Mouse (Mus musculus) thymus, postnatal 14 days (tissue): ENCODE results near the gene H2afy2.

ENCODE experiments used
- DNase-seq: peaks from one replicate; pipeline ENCODE4 v3.0.0; 2021

Gene H2afy2

DNA sequence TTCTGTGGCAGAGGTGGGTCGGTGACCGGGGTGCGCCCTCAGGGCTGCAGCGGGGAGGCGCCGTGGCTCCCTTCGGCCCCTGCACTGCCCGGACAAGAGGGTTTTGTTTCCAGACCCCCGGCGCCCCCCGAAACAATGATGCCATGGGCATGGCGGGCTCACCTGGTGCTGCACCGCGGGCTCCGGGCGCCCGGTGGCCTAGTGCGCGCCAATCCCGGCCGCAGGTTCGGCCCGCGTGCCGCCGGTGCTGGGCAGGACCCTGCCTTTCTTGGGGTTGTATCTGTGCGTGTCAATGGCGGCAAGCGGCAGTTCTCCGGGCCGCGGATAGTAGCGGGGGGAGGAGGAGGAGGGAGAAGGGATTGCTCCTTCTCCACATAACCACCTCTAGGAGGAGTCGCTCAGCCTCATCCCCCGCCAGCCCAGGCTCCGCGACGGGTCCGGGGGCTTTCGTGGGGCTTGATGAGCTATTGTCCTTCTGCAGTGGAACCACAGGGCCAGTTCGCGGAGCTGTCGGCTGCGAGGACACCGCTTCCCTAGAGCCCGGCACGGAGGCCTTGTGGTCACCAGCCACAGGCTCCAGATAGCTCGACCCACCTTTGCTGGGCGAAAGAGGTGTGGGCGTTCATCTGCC lies at the start of gene H2afy2:
Gene H2afy2 (minus strand): TSS at position 527 of the 631 bp plus-strand sequence.
- DNase-seq = peak; percentile 19

DNA sequence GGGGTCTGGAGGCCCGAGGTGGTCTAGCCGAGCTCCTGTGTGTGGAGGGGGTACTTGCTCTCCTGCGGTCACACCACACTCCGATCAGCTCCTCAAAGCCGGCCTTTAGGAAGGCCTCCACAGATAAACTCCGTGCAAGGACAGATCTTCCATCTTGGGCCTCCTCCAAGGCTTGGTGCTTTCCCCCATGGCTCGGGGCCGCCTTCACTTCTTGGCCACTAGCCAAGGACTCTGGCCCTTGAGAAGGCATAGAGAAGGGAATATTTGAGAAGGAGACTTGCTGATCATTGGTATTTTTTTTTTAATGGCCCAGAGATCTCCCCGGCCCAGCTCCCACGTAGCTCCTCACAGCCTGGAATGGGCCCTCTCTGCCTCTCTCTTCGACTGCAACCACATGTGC lies 48.8 kb upstream of the H2afy2 start:
- DNase-seq = no peak

DNA sequence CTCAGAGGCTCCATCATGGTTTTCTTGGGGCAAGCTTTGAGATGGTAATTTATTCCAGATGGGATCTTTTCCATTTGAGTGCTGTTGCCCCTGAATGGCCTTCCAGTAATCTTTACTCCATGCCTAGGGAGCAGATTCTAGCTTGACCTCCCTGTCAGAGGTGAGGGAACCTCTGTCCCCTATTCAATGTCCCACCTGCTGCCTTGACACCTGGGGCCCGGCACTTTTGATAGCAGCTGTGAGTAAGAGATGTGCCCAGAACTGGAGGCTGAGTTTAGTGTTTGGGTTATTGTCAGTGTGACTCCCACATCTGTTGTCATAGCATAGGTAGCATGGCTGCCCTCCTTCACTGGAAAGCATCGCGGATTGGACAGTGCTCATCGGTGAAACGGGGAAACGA lies 47.8 kb upstream of the H2afy2 start:
- DNase-seq = no peak

DNA sequence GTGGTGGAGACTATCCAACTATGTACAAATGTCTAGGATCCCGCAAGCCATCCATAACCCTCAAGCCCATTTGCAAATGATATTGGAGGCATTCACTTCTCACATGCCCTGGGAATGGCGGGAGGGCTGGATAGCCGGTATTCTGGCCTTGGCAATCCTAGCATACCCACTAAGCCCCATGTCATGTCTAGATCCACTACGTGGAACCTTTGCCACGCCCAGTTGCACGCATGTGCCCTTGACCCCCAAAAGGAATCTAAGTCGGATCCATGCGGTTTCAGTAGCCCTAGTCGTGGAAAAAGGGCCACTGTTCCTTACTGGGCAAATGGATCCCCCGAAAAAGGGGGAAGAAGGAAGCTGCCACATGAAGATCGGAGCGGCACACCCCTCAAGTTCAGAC lies 47.3 kb upstream of the H2afy2 start:
- DNase-seq = no peak

DNA sequence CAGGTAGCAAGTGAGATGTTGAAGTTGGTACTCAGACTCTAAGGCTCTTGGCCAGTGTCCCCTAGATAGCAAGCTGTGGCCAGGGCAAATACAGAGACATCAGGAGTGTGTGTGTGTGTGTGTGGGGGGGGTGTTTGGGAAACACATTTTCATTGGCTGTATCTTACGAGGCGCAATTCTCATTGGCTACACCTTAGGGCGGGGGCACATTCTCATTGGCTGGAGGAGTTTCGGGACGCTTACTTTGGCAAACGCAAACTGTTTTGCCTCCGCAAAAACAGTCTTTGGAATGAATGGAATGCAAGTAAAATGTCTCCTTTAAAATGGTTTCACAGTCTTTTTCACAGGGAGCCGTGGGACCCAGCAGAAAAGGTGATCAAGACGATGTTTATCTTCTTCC lies 46.9 kb upstream of the H2afy2 start:
- no peak for DNase-seq

DNA sequence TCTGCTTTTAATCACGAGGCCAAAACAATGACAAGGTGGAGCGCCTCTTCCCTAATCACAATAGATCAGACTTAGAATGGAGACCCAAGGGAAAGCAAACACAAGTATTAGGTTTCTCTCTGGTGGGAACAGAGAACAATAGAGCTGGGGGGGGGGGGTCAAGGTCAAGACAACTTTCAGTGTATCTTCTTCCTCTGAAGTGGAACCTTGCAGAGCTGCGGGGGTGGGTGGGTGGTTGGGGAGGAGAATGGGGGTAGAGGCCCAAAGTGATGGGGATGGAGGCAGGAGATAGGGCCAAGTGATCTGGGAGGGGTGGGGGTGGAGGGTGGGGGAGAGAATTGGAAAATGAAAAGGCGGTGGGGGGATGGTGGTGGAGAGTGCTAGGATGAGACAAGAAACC lies 45.1 kb upstream of the H2afy2 start:
- DNase-seq = no peak

DNA sequence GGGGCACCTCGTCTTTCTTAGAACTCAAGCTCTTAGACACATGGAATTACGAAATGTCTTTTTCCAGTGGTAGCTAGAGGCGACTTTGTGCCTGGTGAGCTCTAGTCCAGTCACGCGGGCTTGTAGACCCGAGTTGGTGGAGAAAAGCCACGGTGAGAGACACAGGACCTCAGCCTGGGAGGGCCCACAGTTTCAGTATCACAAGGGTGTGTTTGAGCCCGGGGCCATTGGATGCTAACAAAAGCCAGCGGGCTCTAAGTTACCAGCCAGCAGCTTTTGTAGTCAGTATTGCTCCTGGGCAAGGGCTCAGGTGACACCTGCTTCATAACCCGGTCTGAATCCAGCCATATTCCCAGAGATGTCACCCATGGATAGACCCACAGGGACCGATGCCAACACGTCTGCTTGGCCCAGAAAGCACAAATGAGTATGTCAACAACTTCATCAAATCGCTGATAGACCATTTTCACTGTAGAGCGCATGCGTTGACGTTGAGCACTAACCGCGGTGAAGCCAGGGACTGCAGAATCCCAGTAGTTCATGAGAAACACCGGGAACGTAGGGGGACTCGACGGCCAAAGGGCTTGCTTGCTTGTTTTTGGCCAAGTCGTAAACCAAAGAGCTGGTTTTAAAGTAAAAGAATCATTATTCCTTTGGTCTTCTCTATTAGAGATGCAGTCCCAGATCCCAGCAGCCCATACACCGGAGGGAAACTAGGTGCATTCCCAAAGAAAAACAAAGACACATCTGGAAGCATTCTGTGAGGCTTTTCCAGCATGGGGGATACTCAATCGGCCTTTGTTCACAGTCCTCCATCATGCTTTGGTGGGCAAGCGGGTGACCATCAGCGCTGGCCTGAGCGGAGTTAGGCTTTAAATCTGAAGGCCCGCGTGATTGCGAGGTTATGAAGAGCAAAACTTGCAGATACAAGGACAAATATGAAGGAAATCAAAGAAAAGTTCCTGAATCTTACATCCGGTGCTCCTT lies 44.3 kb upstream of the H2afy2 start:
- no peak for DNase-seq

DNA sequence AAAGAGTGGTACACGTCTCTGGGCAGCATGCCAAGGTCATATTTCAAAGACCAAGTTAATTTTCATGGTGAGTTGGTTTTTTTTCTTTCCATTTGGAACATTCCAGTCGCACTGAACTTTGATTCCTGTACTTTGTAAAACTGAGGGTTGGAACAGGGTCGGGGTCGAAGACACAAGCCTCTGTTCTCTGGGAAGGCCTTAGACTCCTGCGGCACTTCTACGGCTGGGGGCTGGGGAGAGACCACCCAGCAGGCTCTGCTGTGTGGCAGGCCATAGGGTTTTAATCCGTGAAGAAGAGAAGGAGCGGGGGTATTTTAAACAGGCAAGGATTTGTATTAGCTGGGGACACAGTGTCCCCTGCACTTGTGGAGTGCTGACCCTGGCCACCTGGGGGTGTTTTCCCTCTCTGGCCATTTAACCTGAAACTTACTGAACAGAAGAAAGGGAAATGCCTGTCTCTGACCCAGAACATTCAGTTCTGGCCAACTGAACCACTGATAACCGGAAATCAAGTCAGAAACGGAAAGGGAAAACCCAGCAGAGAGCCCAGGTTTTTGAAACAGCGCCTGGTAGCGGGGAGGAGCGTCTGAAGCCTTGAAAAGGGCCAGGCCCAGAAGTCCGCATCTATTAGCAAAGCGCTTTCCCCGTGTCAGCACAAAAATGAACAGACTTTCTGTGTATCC lies 42.9 kb upstream of the H2afy2 start:
- DNase-seq = no peak

DNA sequence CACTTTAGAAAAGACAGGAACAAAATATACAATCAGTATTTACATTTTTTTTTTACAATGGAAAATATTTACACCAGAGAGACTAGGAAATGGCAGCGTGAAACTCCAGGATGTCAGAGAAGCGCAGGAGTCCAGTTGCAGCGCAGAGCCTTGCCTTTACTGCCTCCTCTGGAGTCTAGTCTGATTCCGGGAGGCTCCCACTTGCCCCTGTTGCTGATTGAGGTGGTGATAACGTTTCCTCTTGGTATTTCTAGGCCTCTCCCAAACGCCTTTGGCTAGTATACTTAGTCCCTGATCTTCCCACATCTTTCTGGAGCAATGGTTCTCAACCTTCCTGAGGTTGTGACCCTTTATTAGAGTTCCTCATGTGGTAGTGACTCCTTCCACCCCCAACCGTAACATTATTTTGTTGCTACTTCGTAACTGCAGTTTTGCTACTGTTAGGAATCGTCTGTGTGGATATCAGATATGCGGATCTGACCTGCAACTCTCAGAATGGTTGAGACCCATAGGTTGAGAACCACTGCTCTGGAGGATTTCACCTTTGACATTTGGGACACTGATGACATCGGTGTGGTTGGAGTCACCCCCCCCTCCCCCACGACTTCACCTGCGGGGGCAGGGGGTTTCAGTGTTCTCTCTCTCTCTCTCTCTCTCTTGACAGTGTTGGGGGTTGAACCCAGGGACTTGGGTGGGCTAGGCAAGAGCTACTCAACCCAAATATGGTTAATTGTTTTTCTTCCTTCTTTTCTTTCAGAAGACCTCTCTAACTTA lies 42.2 kb upstream of the H2afy2 start:
- DNase-seq = no peak

DNA sequence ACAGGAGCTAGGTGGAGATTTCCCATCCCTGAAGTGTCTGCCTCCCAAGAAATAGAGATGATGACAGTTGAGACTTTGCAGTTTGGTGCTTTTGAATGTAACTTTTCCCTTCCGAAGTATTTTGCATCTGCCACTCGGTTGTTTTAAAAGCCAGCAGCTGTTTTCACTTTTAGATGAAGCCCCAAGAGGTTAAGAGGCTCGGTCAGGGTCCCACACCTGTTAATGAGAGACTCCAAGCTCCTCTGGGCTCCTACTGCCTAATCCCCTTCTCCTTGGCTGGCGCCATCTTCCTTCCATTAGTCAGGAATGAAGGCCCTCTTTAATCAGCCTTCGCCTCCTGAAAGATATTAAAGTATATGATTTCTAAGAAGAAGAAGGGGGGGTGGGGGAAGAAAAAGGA lies 41.6 kb upstream of the H2afy2 start:
- no peak for DNase-seq

DNA sequence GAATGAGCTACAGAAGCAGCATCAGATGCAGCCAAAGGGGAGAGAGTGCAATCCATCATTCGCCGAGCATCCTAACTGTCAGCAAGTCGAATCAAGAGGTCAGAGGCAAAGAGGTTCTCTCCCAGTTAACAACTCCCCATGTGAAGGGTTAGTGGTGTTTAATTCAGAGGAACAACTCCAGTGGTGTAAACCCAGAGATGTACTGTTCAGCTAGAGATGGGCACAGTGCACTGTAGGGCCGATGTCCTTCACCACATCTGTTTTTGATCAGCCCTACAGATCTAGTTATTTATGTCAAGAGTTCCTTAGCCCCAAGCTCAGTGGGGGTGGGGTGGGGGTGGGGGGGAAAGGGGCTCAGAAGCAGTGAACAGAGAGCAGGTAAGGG lies 39.8 kb upstream of the H2afy2 start:
- no peak for DNase-seq

DNA sequence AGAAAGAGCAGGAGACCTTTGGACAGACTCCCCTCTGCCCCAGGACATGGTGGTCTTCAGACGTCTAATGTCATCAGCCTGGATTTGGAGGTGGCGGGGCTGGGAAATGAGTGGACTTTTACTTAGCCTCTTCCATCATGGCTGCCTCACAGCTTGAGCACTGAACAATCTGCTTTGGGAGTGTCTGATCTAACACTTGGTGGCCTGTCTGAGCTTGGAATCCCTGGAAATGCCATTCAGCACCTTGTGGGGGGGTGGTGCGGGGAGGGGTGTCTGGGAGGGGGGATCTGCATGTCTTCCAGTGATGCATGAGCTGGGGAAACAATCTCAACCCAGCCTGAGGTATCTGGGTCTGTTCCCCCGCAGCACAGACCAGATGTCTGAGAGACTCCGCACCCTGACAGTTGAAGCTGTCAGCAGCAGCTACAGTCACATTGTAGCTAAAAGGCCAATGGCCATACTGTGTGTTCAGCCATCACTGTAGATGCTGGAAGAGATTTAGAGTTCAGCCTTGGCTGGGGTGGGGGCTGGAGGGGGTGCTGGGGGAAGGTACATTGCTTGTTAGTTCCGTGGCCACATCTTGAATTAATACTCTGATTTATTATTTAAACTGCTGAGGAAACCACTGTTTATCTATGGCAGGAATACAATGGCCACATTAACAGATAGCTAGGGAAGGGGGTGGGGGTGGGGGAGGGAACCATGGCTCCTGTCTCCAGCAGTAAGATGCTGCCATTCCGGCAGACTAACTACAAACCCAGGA lies 39.2 kb upstream of the H2afy2 start:
- DNase-seq = no peak

DNA sequence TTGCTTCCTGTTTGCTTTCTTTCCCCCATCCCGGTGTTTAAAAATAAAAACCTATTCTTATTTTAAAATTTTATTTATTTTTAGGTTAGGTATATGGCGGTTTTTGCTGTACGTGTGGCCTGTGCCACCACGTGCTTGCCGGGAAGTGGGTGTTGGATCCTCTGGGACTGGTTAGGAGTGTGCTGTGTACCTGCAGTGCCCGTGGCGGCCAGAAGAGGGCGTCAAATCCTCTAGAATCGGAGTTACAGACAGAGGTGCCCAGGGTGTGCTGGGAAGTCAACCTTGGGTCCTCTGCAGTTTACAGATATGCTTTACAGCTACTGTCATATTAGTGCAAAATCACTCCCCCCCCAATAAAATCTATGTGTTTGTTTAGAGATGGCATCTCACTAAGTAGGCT lies 36.1 kb upstream of the H2afy2 start:
- DNase-seq = no peak

DNA sequence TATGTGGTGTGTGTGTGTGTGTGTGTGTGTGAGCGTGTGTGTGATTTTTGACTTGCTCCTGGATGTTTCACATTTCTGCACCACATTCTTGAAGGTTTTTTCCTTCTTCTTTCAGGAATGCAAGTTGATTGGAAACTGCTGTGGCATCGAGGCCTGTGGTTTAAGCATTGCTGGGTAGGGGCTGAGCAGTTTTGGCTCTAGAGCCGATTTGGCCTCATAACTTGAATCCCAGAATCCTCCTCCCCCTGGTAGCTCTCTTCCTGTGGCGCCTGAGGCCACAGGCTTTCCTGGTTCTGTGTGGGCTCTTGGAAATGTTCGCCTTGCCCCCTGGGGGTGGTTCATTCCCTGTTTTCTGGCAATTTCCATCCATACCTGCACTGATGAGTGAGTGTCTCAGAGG lies 28.0 kb upstream of the H2afy2 start:
- DNase-seq = no peak

DNA sequence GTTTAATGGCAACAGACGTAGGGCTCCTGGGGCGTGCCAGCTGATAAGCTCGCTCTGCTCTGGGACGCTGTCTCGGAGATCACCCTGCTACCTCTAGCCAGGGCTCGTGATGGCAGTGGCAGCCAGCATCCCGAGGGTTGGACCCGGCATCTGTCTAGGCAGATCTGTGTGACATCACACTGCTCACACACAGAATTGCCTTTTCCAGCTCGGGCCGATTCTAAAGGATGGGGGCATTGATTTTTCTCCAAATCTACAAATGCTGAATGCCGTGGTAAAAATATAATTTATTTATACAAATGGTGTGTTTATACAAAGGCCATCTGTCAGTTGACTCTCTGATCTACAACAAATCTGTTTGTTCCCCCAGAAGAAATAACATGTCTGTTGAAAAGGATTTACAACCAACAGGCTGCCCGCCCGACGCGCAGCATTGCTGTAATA lies 14.2 kb upstream of the H2afy2 start:
- DNase-seq = no peak

DNA sequence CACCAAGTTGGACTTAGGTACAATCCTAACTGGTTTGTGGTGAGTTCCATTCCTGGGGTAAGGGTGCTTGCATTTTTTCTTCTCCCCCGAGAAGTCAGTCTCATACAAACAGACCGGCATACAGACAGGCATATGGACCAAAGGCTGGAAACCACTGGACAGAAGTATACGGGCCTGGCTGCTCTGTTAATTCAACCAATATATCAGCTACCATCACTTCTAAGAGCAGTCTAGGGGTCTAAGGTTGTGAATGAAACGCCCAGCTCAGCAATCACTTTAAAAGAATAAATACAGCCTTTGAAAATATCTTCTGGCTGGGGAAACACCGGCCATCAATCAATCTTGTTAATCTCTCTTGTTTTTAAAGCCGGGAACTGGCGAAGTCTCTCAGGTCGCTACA lies 11.5 kb upstream of the H2afy2 start:
- no peak for DNase-seq

DNA sequence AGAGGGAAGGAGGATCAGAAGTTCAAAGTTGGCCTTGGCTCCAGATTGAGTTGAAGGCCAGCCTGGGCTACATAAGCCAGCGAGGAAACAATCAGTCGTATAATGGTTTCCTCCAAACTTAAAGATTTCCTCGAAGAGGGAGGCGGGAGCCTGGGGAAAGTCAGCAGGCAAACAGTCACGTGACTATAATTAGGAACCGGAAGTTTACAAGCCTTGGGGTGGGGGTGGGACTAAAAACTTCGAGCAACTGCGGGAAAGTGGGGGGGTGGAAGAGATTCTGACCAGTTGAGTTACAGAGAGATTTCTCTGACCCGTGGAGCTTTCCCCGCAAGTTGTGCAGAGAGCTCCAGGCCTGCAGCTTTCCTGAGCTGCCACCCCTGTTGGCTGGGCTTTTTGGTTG lies 11.0 kb upstream of the H2afy2 start:
- DNase-seq = no peak

DNA sequence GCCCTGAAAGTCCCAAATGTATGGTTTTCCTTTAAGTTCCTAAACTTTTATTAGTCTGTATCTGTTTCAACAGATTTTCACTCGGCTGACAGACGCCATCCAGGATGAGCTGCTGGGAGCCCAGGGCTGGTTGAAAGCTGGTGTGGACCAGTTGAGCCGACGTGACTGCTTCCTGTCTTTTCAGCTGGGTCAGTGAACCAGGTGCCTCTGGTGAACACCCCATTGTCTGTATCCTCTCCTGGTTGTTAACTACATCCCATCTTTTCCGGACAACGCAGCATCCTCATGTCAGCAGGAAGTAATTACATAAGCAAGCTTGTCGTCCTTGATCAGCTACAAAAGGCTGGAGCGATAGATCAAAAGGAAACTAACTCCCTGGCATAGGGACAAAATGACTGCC lies 9.1 kb upstream of the H2afy2 start:
- DNase-seq = no peak

DNA sequence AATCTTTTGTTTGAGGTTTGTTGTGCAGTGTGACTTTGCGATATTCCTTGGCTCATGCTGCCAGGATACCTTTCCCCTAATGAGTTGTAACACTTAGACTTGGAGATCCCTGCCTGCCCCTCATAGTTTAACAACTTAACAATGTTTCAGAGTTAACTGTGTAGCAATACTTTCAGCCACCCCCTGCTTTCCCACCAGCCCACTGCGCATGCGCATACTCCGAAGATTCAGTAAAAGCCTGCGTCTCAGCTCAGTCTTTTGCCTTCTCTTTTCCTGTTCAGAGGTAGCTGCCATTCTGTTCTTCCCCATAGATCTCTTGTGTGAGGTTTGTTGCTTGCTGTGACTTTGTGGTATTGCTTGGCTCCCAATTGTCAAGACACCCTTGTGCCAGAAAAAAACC lies 4.6 kb upstream of the H2afy2 start:
- DNase-seq = no peak

DNA sequence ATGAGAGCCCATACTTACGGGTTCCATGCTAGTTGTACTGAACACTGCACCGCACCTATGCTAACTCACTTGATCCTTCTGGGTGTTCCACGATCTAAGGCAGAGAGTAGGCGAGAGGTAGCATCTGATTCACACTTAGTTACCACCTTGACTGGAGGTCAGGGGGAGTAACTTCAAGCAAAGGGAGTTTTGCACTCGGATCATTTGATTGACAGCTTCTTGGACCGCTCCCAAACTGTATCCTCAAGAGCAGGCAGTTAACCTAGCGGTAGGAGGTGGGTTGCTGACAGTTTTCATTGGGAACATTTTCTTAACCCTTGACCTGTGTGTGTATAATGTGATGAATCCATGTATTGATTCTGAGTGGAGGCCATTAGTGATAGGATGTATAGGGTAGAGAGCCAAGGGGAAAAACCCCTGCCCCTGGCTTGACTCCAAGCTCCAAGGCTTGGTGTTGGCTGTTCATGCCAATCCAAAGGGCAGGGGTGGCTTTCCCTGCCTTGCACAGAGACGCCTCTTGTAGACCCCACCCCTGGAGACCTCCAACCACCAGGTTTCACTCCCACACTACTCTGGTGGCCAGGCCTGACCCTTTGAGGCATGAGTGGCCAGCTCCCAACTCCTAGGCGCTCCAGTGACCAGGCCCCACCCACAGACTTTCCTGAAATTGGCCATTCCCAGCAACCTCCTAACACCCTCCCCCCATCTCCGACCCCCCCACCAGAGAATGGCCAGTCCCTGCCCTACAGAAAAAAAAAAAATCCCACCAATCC lies 3.8 kb upstream of the H2afy2 start:
- DNase-seq = no peak

DNA sequence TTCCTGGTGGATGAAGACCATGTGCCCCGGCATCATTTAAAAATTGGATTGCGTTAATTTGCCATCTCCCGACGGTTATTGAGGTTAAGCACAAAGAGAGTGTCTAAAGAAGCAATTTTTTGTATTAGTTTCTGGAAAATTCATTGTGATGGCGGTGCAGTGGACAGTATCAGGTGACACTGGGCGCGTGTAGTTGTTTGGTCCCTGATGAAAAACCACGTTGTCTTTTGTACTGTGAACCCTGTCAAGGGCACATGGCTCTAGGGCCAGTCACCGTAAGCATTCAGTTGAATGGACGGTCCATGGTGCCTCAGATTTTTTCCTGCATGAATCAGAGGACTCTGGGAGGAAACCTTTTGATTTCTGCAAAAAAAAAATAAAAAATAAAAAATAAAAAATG lies 467 bp upstream of the H2afy2 start:
- no peak for DNase-seq
